Mouse (Mus musculus) forebrain, embryonic 12.5 days (tissue): ENCODE results near the gene Vmn2r67. TPM values are rescaled to one million over a fixed set of nuclear protein-coding genes. Genes with fewer than 3 reads are reported as not detected.
"Not testable (repeated sequence)": the region's sequence is repeated elsewhere in the genome, so short reads cannot be mapped to it uniquely, and the experiment has no call there.

Source experiments
- ATAC-seq: fragments of 200-750 bp; cut with Nextera tagmentation; 2 replicates; pipeline ENCODE4 v1.8.0; 2017; ENCODE audit warnings: moderate TSS enrichment; ENCODE audit not compliant: low FRiP score
- H3K27ac ChIP-seq: fragments of 300-500 bp; sonication (generic); 2 replicates; pipeline ENCODE4 v1.5.1; 2016; ENCODE audit warnings: mild to moderate bottlenecking
- H3K27me3 ChIP-seq: fragments of 300-500 bp; sonication (generic); 2 replicates; pipeline ENCODE4 v1.6.1; 2016; ENCODE audit warnings: mild to moderate bottlenecking
- H3K36me3 ChIP-seq: fragments of 300-500 bp; sonication (generic); replicated peaks from 2 replicates; pipeline ENCODE4 v1.6.1; 2016; ENCODE audit warnings: mild to moderate bottlenecking
- H3K4me1 ChIP-seq: fragments of 300-500 bp; sonication (generic); 2 replicates; pipeline ENCODE4 v1.6.1; 2016
- H3K4me2 ChIP-seq: fragments of 300-500 bp; sonication (generic); 2 replicates; pipeline ENCODE4 v1.6.1; 2016; ENCODE audit warnings: mild to moderate bottlenecking, moderate library complexity
- H3K4me3 ChIP-seq: fragments of 300-500 bp; sonication (generic); replicated peaks from 2 replicates; pipeline ENCODE4 v1.5.1; 2016; ENCODE audit warnings: mild to moderate bottlenecking
- H3K9ac ChIP-seq: fragments of 300-500 bp; sonication (generic); 2 replicates; pipeline ENCODE4 v1.6.1; 2016; ENCODE audit warnings: mild to moderate bottlenecking
- H3K9me3 ChIP-seq: fragments of 300-500 bp; sonication (generic); 2 replicates; pipeline ENCODE4 v1.6.1; 2016
- WGBS: fragments of 180-500 bp; shearing (Covaris S2); methylation state at CpG from one replicate; pipeline ENCODE4 v1.1.7; 2016; 5-methylcytosine and 5-hydroxymethylcytosine counted together
- polyA plus RNA-seq: library from polyadenylated mRNA; unstranded; fragments of >200 nt; fragmentation: Nextera tagmentation; extraction: Ambion mirVana; gene quantifications from 2 replicates; pipeline ENCODE4 v1.2.1, GENCODE M21; 2016

Vmn2r67 gene
- not detected in 2 replicates for polyA plus RNA-seq

DNA sequence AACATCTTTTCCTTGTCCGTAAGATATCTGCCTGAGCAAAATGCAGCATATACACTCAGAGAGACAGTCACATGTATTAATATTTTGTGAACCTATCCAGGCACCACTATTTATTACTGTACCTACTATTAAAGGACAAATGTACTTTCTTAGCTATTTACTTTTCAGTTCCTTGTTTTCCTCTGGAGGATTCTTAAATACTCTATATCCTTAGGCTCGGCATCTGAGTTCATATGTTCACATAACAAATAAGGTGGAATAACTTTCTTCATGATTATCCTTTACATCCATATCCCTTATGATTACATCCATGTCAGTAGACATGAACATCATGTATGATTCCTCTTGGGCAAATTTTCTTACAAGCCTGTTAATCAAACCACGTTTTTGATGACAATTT, at the start of gene Vmn2r67:
Gene Vmn2r67, minus strand, starts transcription at position 101 of the 400 bp plus-strand sequence.
- Histone ChIP-seq H3K36me3 (no peaks in the 10 kb centered on the region), H3K4me2 (no peak within 1 kb of the TSS), H3K4me3 (no peak within 1 kb of the TSS), H3K4me1 (no peaks in the 10 kb centered on the region), H3K9ac (no peak within 1 kb of the TSS), H3K27ac (no peak within 1 kb of the TSS), H3K27me3 (no peaks in the 10 kb centered on the region), H3K9me3 (no peaks in the 10 kb centered on the region)
- WGBS: 86% methylated on average over 3 of the region's 3 CpGs
- no peak for ATAC-seq

DNA sequence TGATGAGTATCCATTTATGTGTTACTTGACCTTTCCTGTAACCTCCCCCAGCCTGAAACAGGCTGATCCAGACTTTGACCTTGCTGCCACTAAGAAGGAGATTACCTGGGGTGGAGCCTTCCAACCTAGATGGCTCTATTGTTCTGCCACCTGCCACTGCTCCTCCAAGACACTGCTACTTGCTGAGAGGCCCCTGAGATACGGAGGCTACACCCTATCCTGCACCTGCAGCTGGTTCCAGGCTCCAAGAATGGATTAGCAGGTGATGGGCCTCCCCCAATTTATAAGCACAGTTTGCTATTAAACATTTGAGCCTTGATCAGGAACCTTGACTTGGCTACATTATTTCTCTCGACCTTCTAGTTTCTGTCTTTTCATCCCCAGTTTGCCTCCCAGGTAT, 51.3 kb downstream of the Vmn2r67 start:
- not testable (repeated sequence) for H3K4me2 ChIP-seq, H3K4me1 ChIP-seq, H3K36me3 ChIP-seq, H3K9me3 ChIP-seq, ATAC-seq, H3K9ac ChIP-seq, H3K4me3 ChIP-seq, H3K27me3 ChIP-seq, H3K27ac ChIP-seq
- 49% methylated on average over 2 of the region's 2 CpGs for WGBS

Other genes starting within 250 kb of the Vmn2r67 start
- not detected in 2 replicates for gene Vmn2r65, start 191.9 kb downstream of the Vmn2r67 start, polyA plus RNA-seq
- gene Vmn2r66, start 143.7 kb downstream of the Vmn2r67 start, polyA plus RNA-seq: not detected in 2 replicates
- gene Vmn2r68, start 81.8 kb upstream of the Vmn2r67 start, polyA plus RNA-seq: not detected in 2 replicates